Mouse (Mus musculus) midbrain, embryonic 10.5 days (tissue): ENCODE results near the gene Nek3. TPM values are rescaled to one million over a fixed set of nuclear protein-coding genes. Genes with fewer than 3 reads are reported as not detected.
A peak's percentile ranks its signal among the peaks of the same experiment; 100 is the strongest.

Experiments used
- DNase-seq: peaks from one replicate; pipeline ENCODE4 v3.0.0-alpha.2; 2017; ENCODE audit warnings: low spot score
- H3K27ac ChIP-seq: fragments of 300-500 bp; sonication (generic); replicated peaks from 2 replicates; pipeline ENCODE4 v1.5.1; 2016; ENCODE audit warnings: mild to moderate bottlenecking
- H3K27me3 ChIP-seq: fragments of 300-500 bp; sonication (generic); 2 replicates; pipeline ENCODE4 v1.6.1; 2016; ENCODE audit warnings: low read depth, mild to moderate bottlenecking; ENCODE audit not compliant: poor library complexity, severe bottlenecking
- H3K36me3 ChIP-seq: fragments of 300-500 bp; sonication (generic); 2 replicates; pipeline ENCODE4 v1.6.1; 2016; ENCODE audit warnings: mild to moderate bottlenecking, moderate library complexity
- H3K4me1 ChIP-seq: fragments of 300-500 bp; sonication (generic); 2 replicates; pipeline ENCODE4 v1.6.1; 2016
- H3K4me3 ChIP-seq: fragments of 300-500 bp; sonication (generic); 2 replicates; pipeline ENCODE4 v1.5.1; 2016; ENCODE audit warnings: mild to moderate bottlenecking, moderate library complexity
- H3K9me3 ChIP-seq: fragments of 300-500 bp; sonication (generic); replicated peaks from 2 replicates; pipeline ENCODE4 v1.6.1; 2016; ENCODE audit warnings: mild to moderate bottlenecking
- WGBS: fragments of 180-500 bp; shearing (Covaris S2); methylation state at CpG from one replicate; pipeline ENCODE4 v1.1.7; 2016; 5-methylcytosine and 5-hydroxymethylcytosine counted together
- polyA plus RNA-seq: library from polyadenylated mRNA; unstranded; fragments of >200 nt; fragmentation: Nextera tagmentation; extraction: Ambion mirVana; gene quantifications from 2 replicates; pipeline ENCODE4 v1.2.1, GENCODE M21; 2016

The Nek3 gene
- polyA plus RNA-seq, 1 experiment from 2014 or later = 7.7 TPM

DNA sequence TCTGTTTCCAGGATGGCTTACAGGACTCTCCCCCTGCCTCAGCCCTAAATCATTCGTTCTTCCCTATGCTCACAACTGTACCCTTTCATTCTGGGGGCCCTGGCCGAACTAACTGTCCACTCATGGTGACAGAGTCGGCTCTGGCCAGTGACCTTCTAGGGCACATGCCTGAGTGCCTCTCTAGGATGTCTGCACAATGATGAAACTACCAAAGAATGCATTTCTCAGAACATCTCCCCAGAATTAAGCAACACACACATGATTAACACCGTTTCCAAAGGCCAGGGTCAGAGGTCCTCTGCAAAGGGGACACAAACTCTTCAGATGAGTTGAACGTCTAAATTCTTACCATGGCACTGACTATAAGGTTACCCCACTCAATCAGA is 31.5 kb downstream of the Nek3 start:
- H3K9me3 ChIP-seq = no peaks in the 10 kb centered on the region
- no peak overlapping the region for H3K27ac ChIP-seq
- WGBS = 87% methylated on average over 5 of the region's 5 CpGs
- peaks cover 16% of the 10 kb centered on the region for H3K36me3 ChIP-seq
- no peak for DNase-seq
- no peaks in the 10 kb centered on the region for H3K4me1 ChIP-seq
- no peak overlapping the region for H3K4me3 ChIP-seq
- no peaks in the 10 kb centered on the region for H3K27me3 ChIP-seq

DNA sequence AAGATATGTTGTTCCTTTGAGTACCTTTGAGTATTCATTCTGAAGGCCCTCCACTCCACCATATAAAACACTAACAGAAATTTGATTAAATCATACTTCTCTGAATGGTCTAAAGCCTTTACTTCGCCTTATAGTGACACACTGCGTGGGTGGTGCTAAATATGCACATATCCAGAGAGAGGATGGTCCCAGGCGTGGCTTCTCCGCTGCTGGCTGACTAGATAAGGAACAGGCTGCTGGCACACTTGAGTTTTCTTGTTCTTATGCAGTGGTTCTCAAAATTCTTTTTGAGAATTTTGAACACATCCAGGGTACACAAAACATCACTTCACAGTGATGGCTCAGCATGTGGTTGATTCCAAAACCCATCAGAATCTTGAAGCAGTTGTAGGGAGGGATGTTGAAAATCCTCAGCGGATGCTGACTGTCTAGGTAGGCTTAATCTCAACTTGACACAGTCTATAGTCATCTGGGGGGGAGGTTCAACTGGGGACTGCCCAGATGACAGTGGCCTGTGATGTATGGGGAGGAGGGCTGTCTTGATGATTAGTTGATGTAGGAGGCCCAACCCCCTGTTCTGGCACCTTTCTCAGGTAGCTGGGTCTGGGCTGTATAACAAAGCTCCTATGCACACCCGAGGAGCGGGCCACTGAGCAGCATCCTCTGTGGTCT is 32.0 kb downstream of the Nek3 start:
- Histone ChIP-seq H3K36me3 (peaks cover 18% of the 10 kb centered on the region), H3K4me3 (no peak overlapping the region), H3K27me3 (no peaks in the 10 kb centered on the region), H3K27ac (no peak overlapping the region), H3K4me1 (no peaks in the 10 kb centered on the region), H3K9me3 (no peaks in the 10 kb centered on the region)
- no peak for DNase-seq
- 92% methylated on average over 7 of the region's 7 CpGs for WGBS

DNA sequence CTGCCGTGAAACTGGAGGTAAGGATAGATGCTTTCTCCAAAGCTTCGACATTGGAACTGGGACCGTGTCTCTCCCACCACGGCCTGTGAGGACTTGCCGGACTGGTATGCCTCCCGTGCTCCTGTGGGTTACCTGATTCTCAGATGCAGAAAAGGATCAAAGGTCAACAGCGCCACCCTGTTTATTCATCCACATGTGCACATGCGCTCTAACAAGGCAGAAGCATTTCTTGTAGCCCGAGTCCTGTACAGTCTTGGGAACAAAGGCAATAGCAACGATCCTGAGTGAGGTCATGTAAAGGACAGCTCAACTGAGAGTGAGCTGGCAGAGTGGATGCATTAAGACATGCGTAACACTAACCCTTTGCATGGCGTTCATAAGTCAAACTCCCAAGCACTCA is 34.2 kb downstream of the Nek3 start:
- H3K9me3 ChIP-seq = no peaks in the 10 kb centered on the region
- H3K27ac ChIP-seq = no peak overlapping the region
- no peaks in the 10 kb centered on the region for H3K27me3 ChIP-seq
- no peak for DNase-seq
- H3K4me1 ChIP-seq = no peaks in the 10 kb centered on the region
- H3K4me3 ChIP-seq = no peak overlapping the region
- H3K36me3 ChIP-seq = peaks cover 39% of the 10 kb centered on the region
- WGBS = 93% methylated on average over 12 of the region's 12 CpGs

DNA sequence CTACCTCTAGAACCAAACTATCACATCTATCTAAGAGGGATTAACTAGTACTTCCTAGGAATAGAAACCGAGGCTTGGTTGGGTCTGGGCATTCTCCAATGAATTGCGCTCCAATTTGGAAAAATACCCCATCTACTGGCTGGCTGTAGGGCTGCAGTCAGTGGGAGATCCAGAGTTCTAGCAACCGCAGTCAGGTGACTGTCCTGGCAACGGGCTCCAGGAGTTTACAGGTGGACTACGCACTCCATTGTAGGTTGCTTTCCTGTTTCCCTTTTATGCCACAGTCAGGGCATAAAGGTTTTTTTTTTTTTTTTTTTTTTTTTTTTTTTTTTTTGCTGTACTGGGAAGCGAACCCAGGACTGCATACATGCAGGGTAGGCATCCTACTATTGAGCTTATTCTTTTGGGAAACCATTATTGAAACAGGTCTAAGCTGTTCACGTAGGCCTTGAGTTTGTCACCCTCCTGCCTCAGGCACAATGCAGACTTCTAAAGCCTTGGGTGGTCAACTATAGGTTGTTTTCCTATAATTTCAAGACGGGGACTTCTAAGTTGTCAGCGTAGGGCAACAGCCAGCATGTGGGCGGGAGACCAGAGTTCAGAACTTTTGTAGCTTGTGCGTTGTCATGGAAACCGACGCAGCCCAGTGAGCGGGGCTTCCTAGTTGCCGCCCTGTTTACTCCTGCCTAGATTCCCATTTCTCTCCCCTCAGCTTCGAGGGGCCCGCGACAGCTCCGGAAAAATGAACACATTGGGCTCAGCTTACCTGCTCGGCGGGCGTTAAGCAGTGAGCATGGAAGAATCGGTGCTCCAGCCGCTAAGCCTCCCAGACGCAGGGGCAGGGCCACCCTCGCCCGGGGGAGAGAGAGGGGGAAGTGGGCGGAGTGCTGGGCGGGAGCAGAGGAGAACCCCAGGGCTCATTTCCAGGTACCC is 41.7 kb downstream of the Nek3 start, which contains the start of gene Nek5:
TSS of gene Nek5 (minus strand) at position 834 of the 933 bp plus-strand sequence.
- peak; percentile 75 for DNase-seq
- Histone ChIP-seq H3K27ac (0 out of 2 replicates have a peak within 1 kb of the TSS, but pooled peaks have one; percentile 33), H3K9me3 (no peaks in the 10 kb centered on the region), H3K27me3 (0 out of 2 replicates have a peak, but pooled peaks cover 6% of the 10 kb centered on the region), H3K4me3 (peak within 1 kb of the TSS; percentile 62), H3K36me3 (peaks cover 29% of the 10 kb centered on the region), H3K4me1 (peaks cover 15% of the 10 kb centered on the region)
- under 1% methylated on average over 29 of the region's 29 CpGs for WGBS

DNA sequence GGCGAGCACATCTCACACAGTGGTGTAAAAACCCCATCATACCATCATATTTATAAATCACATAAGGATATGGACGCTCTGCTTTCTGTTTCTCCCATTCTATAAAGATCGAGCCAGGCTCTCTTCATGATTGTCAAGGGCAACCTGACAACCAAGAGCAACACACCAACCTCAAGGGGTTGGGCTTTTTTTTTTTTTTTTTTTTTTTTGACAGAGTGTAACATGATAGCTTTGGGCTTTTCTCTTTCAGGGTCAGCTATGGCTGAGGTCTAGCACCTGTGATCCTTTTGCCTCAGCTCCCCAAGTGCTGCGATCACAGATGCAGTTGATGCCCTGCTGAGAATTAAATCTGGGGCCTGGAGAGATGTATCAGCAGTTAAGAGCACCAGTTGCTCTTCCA is 59.2 kb downstream of the Nek3 start:
- 80% methylated on average over 4 of the region's 4 CpGs for WGBS
- DNase-seq = no peak

DNA sequence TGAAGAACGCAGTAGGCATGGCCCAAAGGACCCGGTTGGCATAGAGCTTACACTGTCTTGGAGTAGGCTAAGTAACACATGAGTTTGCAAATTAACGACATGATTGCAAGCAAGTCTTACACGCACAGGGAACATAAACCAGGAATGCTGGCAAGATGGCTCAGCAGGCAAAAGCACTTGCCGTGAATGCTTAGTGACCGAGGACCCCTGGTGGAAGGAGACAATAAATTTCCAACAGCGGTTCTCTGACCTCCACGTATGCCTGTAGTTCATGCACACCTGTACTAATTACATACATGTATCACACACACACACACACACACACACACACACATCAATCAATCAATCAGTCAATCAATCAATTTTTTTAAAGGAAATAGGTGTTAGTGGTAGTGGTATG is 74.7 kb downstream of the Nek3 start:
- Histone ChIP-seq H3K9me3 (no peaks in the 10 kb centered on the region), H3K4me1 (no peaks in the 10 kb centered on the region), H3K36me3 (no peaks in the 10 kb centered on the region), H3K4me3 (no peak overlapping the region), H3K27ac (no peak overlapping the region), H3K27me3 (no peaks in the 10 kb centered on the region)
- WGBS = 58% methylated on average over 8 of the region's 8 CpGs
- no peak for DNase-seq

More for the DNA sequence above, 59.2 kb downstream of the Nek3 start:
- Histone ChIP-seq H3K27ac (no peak overlapping the region), H3K4me3 (no peak overlapping the region), H3K4me1 (no peaks in the 10 kb centered on the region), H3K9me3 (no peaks in the 10 kb centered on the region), H3K27me3 (no peaks in the 10 kb centered on the region), H3K36me3 (no peaks in the 10 kb centered on the region)

DNA sequence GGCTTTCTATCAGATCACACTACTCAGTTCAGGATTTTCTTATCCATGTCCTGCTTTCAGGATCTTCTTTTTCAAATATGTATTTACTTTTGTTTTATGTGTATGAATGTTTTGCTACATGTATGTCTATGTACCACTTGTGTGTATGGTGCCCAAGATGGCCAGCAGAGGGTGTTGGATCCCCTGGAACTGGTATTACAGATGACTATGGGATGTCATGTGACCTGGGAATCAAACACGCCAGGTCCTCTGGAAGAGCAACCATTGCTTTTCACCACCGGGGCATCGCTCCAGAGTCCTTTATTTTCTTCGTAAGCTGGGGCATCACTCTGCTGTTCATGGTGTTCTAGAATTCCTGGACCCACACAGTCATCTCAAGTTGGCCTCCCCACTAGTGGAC is 77.0 kb downstream of the Nek3 start:
- Histone ChIP-seq H3K36me3 (no peaks in the 10 kb centered on the region), H3K27me3 (no peaks in the 10 kb centered on the region), H3K4me3 (no peak overlapping the region), H3K9me3 (no peaks in the 10 kb centered on the region), H3K4me1 (no peaks in the 10 kb centered on the region), H3K27ac (no peak overlapping the region)
- DNase-seq = no peak
- WGBS = 94% methylated on average over 4 of the region's 4 CpGs

DNA sequence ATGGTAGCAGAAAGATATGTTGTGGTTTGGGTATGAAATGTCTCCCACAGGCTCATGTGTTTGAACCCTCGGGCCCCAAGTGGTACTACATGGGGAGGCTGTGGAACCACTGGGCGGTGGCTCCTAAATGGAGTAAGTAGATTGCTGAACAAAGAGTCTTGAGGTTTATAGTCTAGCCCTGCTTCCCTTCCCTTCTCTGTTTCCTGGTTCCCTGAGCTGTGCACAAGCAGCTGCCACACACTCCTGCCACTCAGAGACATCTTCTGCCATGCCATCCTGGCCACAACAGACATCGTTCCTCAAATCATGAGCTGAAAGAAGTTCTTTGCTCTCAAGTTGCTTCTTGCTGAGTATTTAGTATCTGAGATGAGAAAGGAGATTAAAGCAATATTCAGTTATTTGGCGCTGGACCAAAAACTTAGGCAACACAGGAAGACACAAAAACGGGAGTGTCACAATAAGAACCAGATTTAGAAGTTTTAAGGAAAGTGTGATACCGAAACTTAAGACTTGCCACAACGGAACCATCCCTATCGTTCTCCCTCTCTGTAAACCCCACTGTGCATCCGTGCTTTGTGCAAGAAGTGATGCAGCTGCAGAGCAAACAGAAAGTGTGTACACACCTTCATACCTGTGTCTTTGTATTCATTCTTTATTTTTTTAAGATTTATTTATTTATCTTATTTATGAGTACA is 86.8 kb downstream of the Nek3 start:
- DNase-seq = no peak
- no peaks in the 10 kb centered on the region for H3K9me3 ChIP-seq
- 84% methylated on average over 9 of the region's 9 CpGs for WGBS

More for the DNA sequence above, 86.8 kb downstream of the Nek3 start:
- Histone ChIP-seq H3K27ac (no peak overlapping the region), H3K4me1 (no peaks in the 10 kb centered on the region), H3K36me3 (no peaks in the 10 kb centered on the region), H3K27me3 (no peaks in the 10 kb centered on the region), H3K4me3 (no peak overlapping the region)

Other genes starting within 250 kb of the Nek3 start
- gene Defb15, start 233.7 kb downstream of the Nek3 start, polyA plus RNA-seq = not detected in 2 replicates
- not detected in 2 replicates for gene Defb35, start 228.1 kb downstream of the Nek3 start, polyA plus RNA-seq
- not detected in 2 replicates for gene Defb13, start 219.7 kb downstream of the Nek3 start, polyA plus RNA-seq
- not detected in 2 replicates for gene Fam90a1a, start 207.7 kb downstream of the Nek3 start, polyA plus RNA-seq
- not detected in 2 replicates for gene Ccdc70, start 196.7 kb downstream of the Nek3 start, polyA plus RNA-seq
- gene Atp7b, start 106.1 kb downstream of the Nek3 start, polyA plus RNA-seq = 2.4 and 2.6 TPM in 2 replicates
- 39.4 and 41.0 TPM in 2 replicates for gene Alg11, start 105.7 kb downstream of the Nek3 start, polyA plus RNA-seq
- gene Nek5, start 41.4 kb downstream of the Nek3 start, polyA plus RNA-seq = 0.06 and 0.07 TPM in 2 replicates
- gene Ckap2, start 19.4 kb upstream of the Nek3 start, polyA plus RNA-seq = 60.3 and 61.3 TPM in 2 replicates
- gene Vps36, start 26.4 kb upstream of the Nek3 start, polyA plus RNA-seq = 42.3 and 42.6 TPM in 2 replicates
- gene Thsd1, start 60.9 kb upstream of the Nek3 start, polyA plus RNA-seq = 9.3 and 9.9 TPM in 2 replicates
- not detected in 2 replicates for gene Tpte, start 117.0 kb upstream of the Nek3 start, polyA plus RNA-seq
- 16.4 and 17.5 TPM in 2 replicates for gene Slc25a15, start 232.2 kb upstream of the Nek3 start, polyA plus RNA-seq
- 40.3 and 44.5 TPM in 2 replicates for gene Mrps31, start 244.9 kb upstream of the Nek3 start, polyA plus RNA-seq